16 mouse cellular contexts compared by ENCODE assay signal in genomic region chr10:19953032-19953761, GRCm38 (mm10). TPM values are rescaled to one million over a fixed set of nuclear protein-coding genes. Genes with fewer than 3 reads are reported as not detected.
DNase-seq lines count a peak whose midpoint lies in the region; ATAC-seq and TF ChIP-seq lines count a peak whose summit lies in the region.
"Had no signal": no experiment of that assay in that cellular context is flagged by ENCODE, and none has a peak within 500 bp of the region (broad histone marks: within the 10 kb centered on the region; RNA-seq: fewer than 3 reads in every experiment).

No protein-coding gene starts in this region.

- H3K9me3 ChIP-seq in midbrain, embryonic 11.5 days (ENCODE audit: control insufficient read depth, low read length): no peaks in the 10 kb centered on the region
- no peaks in the 10 kb centered on the region for H3K9me3 ChIP-seq in midbrain, embryonic 16.5 days (replicated peaks; ENCODE audit: control insufficient read depth, low read length, poor library complexity, severe bottlenecking)
- H3K9me3 ChIP-seq: forebrain, embryonic 12.5 days; G1E; hindbrain, embryonic 12.5 days; liver, embryonic 15.5 days had no signal

- no peak overlapping the region for H3K4me3 ChIP-seq in midbrain, embryonic 11.5 days (ENCODE audit: low read depth, low read length)
- H3K4me3 ChIP-seq in midbrain, embryonic 16.5 days (ENCODE audit: low read depth, low read length): no peak overlapping the region
- no peak overlapping the region for H3K4me3 ChIP-seq in kidney, adult 2 months (ENCODE audit: insufficient read depth, low read depth, low read length)
- H3K4me3 ChIP-seq: forebrain, embryonic 12.5 days; hindbrain, embryonic 12.5 days; liver, embryonic 15.5 days had no signal

- no peak overlapping the region for H3K9ac ChIP-seq in midbrain, embryonic 11.5 days (ENCODE audit: low read length)
- H3K9ac ChIP-seq in midbrain, embryonic 16.5 days (ENCODE audit: low read depth, low read length): no peak overlapping the region
- H3K9ac ChIP-seq: forebrain, embryonic 12.5 days; hindbrain, embryonic 12.5 days; liver, embryonic 15.5 days had no signal

- WGBS in midbrain, embryonic 11.5 days: 86% methylated on average over 11 of the region's 11 CpGs
- WGBS in midbrain, embryonic 16.5 days: 90% methylated on average over 11 of the region's 11 CpGs
- 47% methylated on average over 11 of the region's 11 CpGs for WGBS in kidney, adult 2 months

- no peaks in the 10 kb centered on the region for H3K36me3 ChIP-seq in midbrain, embryonic 11.5 days (ENCODE audit: control insufficient read depth, insufficient read depth, low read length)
- H3K36me3 ChIP-seq in midbrain, embryonic 16.5 days (ENCODE audit: control insufficient read depth, insufficient read depth, low read length): no peaks in the 10 kb centered on the region
- no peaks in the 10 kb centered on the region for H3K36me3 ChIP-seq in kidney, adult 2 months (ENCODE audit: control insufficient read depth, insufficient read depth, low read length)
- H3K36me3 ChIP-seq: forebrain, embryonic 12.5 days; G1E; hindbrain, embryonic 12.5 days; liver, embryonic 15.5 days had no signal

- no peak for TF ChIP-seq POLR2A in kidney, adult 2 months (IDR thresholded peaks at IDR 0.05; ENCODE audit: low read depth, low read length)

- H3K4me2 ChIP-seq in midbrain, embryonic 11.5 days: no peak overlapping the region
- no peak overlapping the region for H3K4me2 ChIP-seq in midbrain, embryonic 16.5 days (ENCODE audit: low read length)
- H3K4me2 ChIP-seq: forebrain, embryonic 12.5 days; hindbrain, embryonic 12.5 days; liver, embryonic 15.5 days had no signal

- ATAC-seq in midbrain, embryonic 11.5 days (ENCODE audit: low FRiP score): no peak
- ATAC-seq in midbrain, embryonic 16.5 days: no peak
- ATAC-seq: inflammation-experienced regulatory T-cells, adult 6 months had no signal

- no peaks in the 10 kb centered on the region for H3K27me3 ChIP-seq in midbrain, embryonic 11.5 days (ENCODE audit: control insufficient read depth, insufficient read depth, low read length)
- no peaks in the 10 kb centered on the region for H3K27me3 ChIP-seq in midbrain, embryonic 16.5 days (ENCODE audit: control insufficient read depth, insufficient read depth, low read depth, low read length)
- no peaks in the 10 kb centered on the region for H3K27me3 ChIP-seq in kidney, adult 2 months (replicated peaks; ENCODE audit: control insufficient read depth, insufficient read depth, low read length)
- H3K27me3 ChIP-seq: forebrain, embryonic 12.5 days; hindbrain, embryonic 12.5 days; liver, embryonic 15.5 days had no signal

- H3K27ac ChIP-seq in midbrain, embryonic 11.5 days (ENCODE audit: low read depth, low read length): no peak overlapping the region
- no peak overlapping the region for H3K27ac ChIP-seq in midbrain, embryonic 16.5 days (ENCODE audit: low read length)
- peak overlapping the region; percentile 66 for H3K27ac ChIP-seq in kidney, adult 2 months (ENCODE audit: insufficient read depth, low read depth, low read length)
- H3K27ac ChIP-seq: forebrain, embryonic 12.5 days; hindbrain, embryonic 12.5 days; liver, embryonic 15.5 days had no signal

- no peaks in the 10 kb centered on the region for H3K4me1 ChIP-seq in midbrain, embryonic 11.5 days (ENCODE audit: control insufficient read depth, insufficient read depth, low read length)
- H3K4me1 ChIP-seq in midbrain, embryonic 16.5 days (ENCODE audit: control insufficient read depth, insufficient read depth, low read length): no peaks in the 10 kb centered on the region
- H3K4me1 ChIP-seq in kidney, adult 2 months (ENCODE audit: control insufficient read depth, insufficient read depth, low read length): peaks cover 38% of the 10 kb centered on the region
- H3K4me1 ChIP-seq: forebrain, embryonic 12.5 days; hindbrain, embryonic 12.5 days had no signal

- peak; percentile 75 for DNase-seq in midbrain, embryonic 11.5 days (ENCODE audit: low spot score, missing footprints)
- DNase-seq in kidney, adult 2 months: peak; percentile 90
- DNase-seq in kidney, postnatal 10 days: peak; percentile 52
- peak; percentile 45 for DNase-seq in yolk sac, embryonic 10.5 days (ENCODE audit: low spot score)
- no peak for DNase-seq in adrenal gland, adult 8-10 months
- DNase-seq in ovary, adult 18-20 months (ENCODE audit: low spot score): no peak
- DNase-seq: cerebellum, postnatal 14 days; gastrocnemius, postnatal 14 days; midbrain, embryonic 14.5 days; right cerebral cortex, adult 18-20 months had no signal

- TF ChIP-seq CTCF in kidney, adult 2 months (conservative IDR thresholded peaks at IDR 0.05; ENCODE audit: insufficient read depth, insufficient read length, low read depth, low read length): no peak

RNA-seq across cellular contexts. Expression of gene Map3k5, which starts 18.9 kb away (rescaled TPM):
- 0.51 and 1.0 TPM in 2 replicates for polyA plus RNA-seq in midbrain, embryonic 11.5 days (2014; fragmentation: Nextera tagmentation; extraction: Ambion mirVana)
- 1.1 and 1.2 TPM in 2 replicates for polyA plus RNA-seq in midbrain, embryonic 16.5 days (2015; fragmentation: Nextera tagmentation; extraction: Ambion mirVana)
- 9.0 and 11.3 TPM in 2 replicates for polyA plus RNA-seq in kidney, adult 2 months (2012; rRNA removed)
- 10 to 100 TPM; 19.0 to 29.6 (median 22.3) TPM for total RNA-seq in adrenal gland, adult 8-10 months (2022)

RNA-seq across cellular contexts. Expression of gene Pex7, which starts 45.7 kb away (rescaled TPM):
- polyA plus RNA-seq in midbrain, embryonic 11.5 days (2014; fragmentation: Nextera tagmentation; extraction: Ambion mirVana): 33.4 and 33.6 TPM in 2 replicates
- polyA plus RNA-seq in midbrain, embryonic 16.5 days (2015; fragmentation: Nextera tagmentation; extraction: Ambion mirVana): 26.0 and 32.8 TPM in 2 replicates
- 87.4 and 90.9 TPM in 2 replicates for polyA plus RNA-seq in kidney, adult 2 months (2012; rRNA removed)
- total RNA-seq in adrenal gland, adult 8-10 months (2022): 10 to 100 TPM; 47.2 to 52.7 (median 49.9) TPM

Comparison
In these comparisons a context has a peak if more than half of its experiments do, and no peak if none do; other contexts are left out.
1. DNase-seq: peak in midbrain, embryonic 11.5 days (single experiment), kidney, adult 2 months (single experiment), kidney, postnatal 10 days (single experiment) and yolk sac, embryonic 10.5 days (single experiment); none in adrenal gland, adult 8-10 months (single experiment) and ovary, adult 18-20 months (single experiment).